Mouse (Mus musculus): ENCODE data around the gene Akt1.

DNA sequence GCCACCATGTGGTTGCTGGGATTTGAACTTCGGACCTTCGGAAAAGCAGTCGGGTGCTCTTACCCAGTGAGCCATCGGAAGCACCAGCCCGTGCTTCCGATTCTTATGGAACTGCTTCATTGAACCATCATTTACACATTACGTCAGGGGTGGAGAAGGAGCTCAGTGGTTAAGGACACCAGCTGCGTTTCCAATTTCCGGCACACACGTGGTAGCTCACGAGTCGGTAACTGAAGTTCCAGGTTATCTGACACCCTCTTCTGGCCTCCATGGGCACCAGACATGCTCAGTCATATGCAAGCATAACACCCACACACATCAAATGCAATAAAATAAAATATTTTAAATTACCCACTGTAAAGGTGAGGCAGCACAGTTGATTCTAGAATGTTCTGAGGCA, 44.7 kb downstream of the Akt1 start:
- TF ChIP-seq POLR2A (IDR thresholded peaks at IDR 0.05; ENCODE audit: borderline replicate concordance, extremely low read depth, insufficient read depth, insufficient read length, poor library complexity, severe bottlenecking) (no peak), CTCF (IDR thresholded peaks at IDR 0.05; ENCODE audit: borderline replicate concordance, extremely low read depth, insufficient read depth, insufficient read length) (no peak)

Data from brain, embryonic 14.5 days (tissue).